Mouse (Mus musculus) forebrain, postnatal 0 days (tissue): ENCODE measurements around the gene Ube2b. TPM values are rescaled to one million over a fixed set of nuclear protein-coding genes. Genes with fewer than 3 reads are reported as not detected.

Experiments used
- ATAC-seq: fragments of 200-750 bp; cut with Nextera tagmentation; 2 replicates; pipeline ENCODE4 v1.8.0; 2017; ENCODE audit warnings: mild to moderate bottlenecking, moderate library complexity
- DNase-seq: peaks from one replicate; pipeline ENCODE4 v3.0.0-alpha.2; 2015
- H3K27ac ChIP-seq: fragments of 300-500 bp; sonication (generic); 2 replicates; pipeline ENCODE4 v1.5.1; 2014; ENCODE audit warnings: low read depth, mild to moderate bottlenecking, antibody characterized with exemption, low read length, moderate library complexity, mixed read lengths
- H3K27me3 ChIP-seq: fragments of 300-500 bp; sonication (generic); 2 replicates; pipeline ENCODE4 v1.6.1; 2014; ENCODE audit warnings: mild to moderate bottlenecking, low read length, mixed read lengths; ENCODE audit not compliant: insufficient read depth
- H3K36me3 ChIP-seq: fragments of 300-500 bp; sonication (generic); 2 replicates; pipeline ENCODE4 v1.6.1; 2014; ENCODE audit warnings: mild to moderate bottlenecking, moderate library complexity; ENCODE audit not compliant: insufficient read depth
- H3K4me1 ChIP-seq: fragments of 300-500 bp; sonication (generic); 2 replicates; pipeline ENCODE4 v1.6.1; 2014; ENCODE audit warnings: antibody characterized with exemption; ENCODE audit not compliant: insufficient read depth
- H3K4me2 ChIP-seq: fragments of 300-500 bp; sonication (generic); 2 replicates; pipeline ENCODE4 v1.6.1; 2014; ENCODE audit warnings: low read depth, mild to moderate bottlenecking, moderate library complexity
- H3K4me3 ChIP-seq: fragments of 300-500 bp; sonication (generic); 2 replicates; pipeline ENCODE4 v1.5.1; 2014; ENCODE audit warnings: low read depth, low read length, mixed read lengths
- H3K9ac ChIP-seq: fragments of 300-500 bp; sonication (generic); 2 replicates; pipeline ENCODE4 v1.6.1; 2014; ENCODE audit warnings: mild to moderate bottlenecking
- H3K9me3 ChIP-seq: fragments of 300-500 bp; sonication (generic); 2 replicates; pipeline ENCODE4 v1.6.1; 2016; ENCODE audit warnings: low read length
- CTCF ChIP-seq: sonication (generic); IDR thresholded peaks from 2 replicates; pipeline ENCODE4 v1.5.1; 2016; ENCODE audit warnings: antibody characterized with exemption, control low read depth, low read depth
- WGBS: fragments of 180-500 bp; shearing (Covaris S2); extraction: QIAGEN DNeasy Blood & Tissue Kit; methylation state at CpG from one replicate; pipeline ENCODE4 v1.1.7; 2014; 5-methylcytosine and 5-hydroxymethylcytosine counted together
- polyA plus RNA-seq: library from polyadenylated mRNA; unstranded; fragments of >200 nt; fragmentation: Nextera tagmentation; extraction: Ambion mirVana; gene quantifications from 2 replicates; pipeline ENCODE4 v1.2.1, GENCODE M21; 2015
- total RNA-seq: library from RNA; depleted of rRNA; stranded (reverse); fragments of >200 nt; gene quantifications from 2 replicates; pipeline ENCODE4 v1.2.3, GENCODE M21; 2014

Ube2b gene
- total and polyA plus RNA-seq, 2 experiments from 2014 or later: 162 to 249 TPM

- Histone ChIP-seq H3K4me3 (peak overlapping the region; percentile 97), H3K27ac (peak overlapping the region; percentile 93; the same call in 1 of the 2 replicates), H3K27me3 (no peaks in the 10 kb centered on the region), H3K9me3 (no peaks in the 10 kb centered on the region), H3K4me2 (peak overlapping the region; percentile 72), H3K4me1 (peaks cover 18% of the 10 kb centered on the region), H3K9ac (0 out of 2 replicates have a peak overlapping the region, but pooled peaks have one; percentile 92), H3K36me3 (peaks cover under 1% of the 10 kb centered on the region; the same call in 1 of the 2 replicates)
- DNase-seq (no peak), ATAC-seq (no peak)
- 79% methylated on average over 13 of the region's 13 CpGs for WGBS
- TF ChIP-seq CTCF: 0 out of 2 replicates have a peak, but pooled peaks have one; percentile 4
Measured at GRCm38 (mm10) chr11:52002842-52003504, 2.4 kb upstream of the Ube2b start.

DNA sequence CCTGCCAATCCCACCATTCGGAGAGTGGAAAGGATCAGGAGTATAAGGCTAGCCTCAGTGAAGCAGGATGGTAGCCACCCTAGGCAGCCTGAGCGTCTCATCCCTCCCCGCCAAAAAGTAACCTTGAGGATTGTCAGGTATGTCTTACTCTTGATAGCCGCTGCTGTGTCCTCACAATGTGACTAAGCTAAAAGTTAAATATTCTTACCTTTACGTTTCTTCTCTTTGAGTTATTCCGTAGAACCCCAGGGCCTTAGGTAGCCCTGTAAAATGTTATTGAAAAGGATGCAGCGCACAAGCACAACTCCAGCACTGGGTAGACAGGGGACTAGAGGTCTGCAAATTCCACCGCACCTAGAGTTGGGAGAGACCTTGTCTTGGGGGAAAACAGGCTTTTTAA, 1.3 kb upstream of the Ube2b start:
- Histone ChIP-seq H3K4me3 (no peak overlapping the region), H3K27ac (no peak overlapping the region), H3K4me2 (0 out of 2 replicates have a peak overlapping the region, but pooled peaks have one; percentile 58), H3K36me3 (peaks cover 9% of the 10 kb centered on the region), H3K9ac (no peak overlapping the region), H3K4me1 (peaks cover 21% of the 10 kb centered on the region), H3K27me3 (no peaks in the 10 kb centered on the region), H3K9me3 (no peaks in the 10 kb centered on the region)
- WGBS: 94% methylated on average over 8 of the region's 8 CpGs
- no peak for TF ChIP-seq CTCF
- DNase-seq: no peak
- no peak for ATAC-seq

- Histone ChIP-seq H3K4me3 (peak overlapping the region; percentile 95), H3K9me3 (no peaks in the 10 kb centered on the region), H3K27ac (peak overlapping the region; percentile 83), H3K9ac (peak overlapping the region; percentile 97; the same call in 1 of the 2 replicates), H3K4me2 (peak overlapping the region; percentile 58), H3K36me3 (peaks cover 14% of the 10 kb centered on the region), H3K27me3 (no peaks in the 10 kb centered on the region), H3K4me1 (peaks cover 21% of the 10 kb centered on the region)
- TF ChIP-seq CTCF: no peak
- ATAC-seq (no peak), DNase-seq (no peak)
- 59% methylated on average over 10 of the region's 10 CpGs for WGBS
Measured at GRCm38 (mm10) chr11:52001341-52001740, 779 bp upstream of the Ube2b start.

- Histone ChIP-seq H3K36me3 (peaks cover 30% of the 10 kb centered on the region), H3K27ac (peak overlapping the region; percentile 92), H3K4me3 (peak overlapping the region; percentile 95), H3K9me3 (no peaks in the 10 kb centered on the region), H3K27me3 (no peaks in the 10 kb centered on the region), H3K9ac (peak overlapping the region; percentile 97), H3K4me2 (peak overlapping the region; percentile 83), H3K4me1 (peaks cover 21% of the 10 kb centered on the region)
- WGBS: 2% methylated on average over 29 of the region's 29 CpGs
- peak; percentile 17 for TF ChIP-seq CTCF
- ATAC-seq (no peak; the same call in 1 of the 2 replicates), DNase-seq (no peak)
Measured at GRCm38 (mm10) chr11:51999611-52000289, 812 bp downstream of the Ube2b start.

DNA sequence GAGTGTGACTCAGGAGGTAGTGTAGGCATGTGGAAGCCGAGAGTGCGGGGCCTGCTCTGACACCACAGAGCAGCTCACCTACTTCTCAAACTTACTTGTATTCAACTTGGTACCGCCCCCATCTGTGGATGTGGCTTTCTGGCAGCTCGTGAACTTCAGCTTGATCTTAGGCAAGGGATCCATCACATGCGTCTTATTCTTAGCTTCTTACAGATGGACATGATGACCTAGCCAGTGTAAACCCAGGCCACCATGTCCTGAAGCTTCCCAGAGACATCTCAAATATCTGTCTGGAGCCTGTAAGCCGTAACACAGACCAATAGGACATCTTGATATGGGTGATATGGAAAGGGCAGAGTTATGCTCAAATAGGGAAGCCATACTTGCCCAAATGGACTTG, 28.9 kb downstream of the Ube2b start:
- no peak overlapping the region for H3K27ac ChIP-seq
- no peaks in the 10 kb centered on the region for H3K9me3 ChIP-seq
- no peak overlapping the region for H3K9ac ChIP-seq
- H3K27me3 ChIP-seq: no peaks in the 10 kb centered on the region
- TF ChIP-seq CTCF: no peak
- no peak overlapping the region for H3K4me3 ChIP-seq
- no peak overlapping the region for H3K4me2 ChIP-seq
- WGBS: 93% methylated on average over 6 of the region's 6 CpGs
- ATAC-seq (no peak), DNase-seq (no peak)
- H3K4me1 ChIP-seq: no peaks in the 10 kb centered on the region
- peaks cover 46% of the 10 kb centered on the region for H3K36me3 ChIP-seq

DNA sequence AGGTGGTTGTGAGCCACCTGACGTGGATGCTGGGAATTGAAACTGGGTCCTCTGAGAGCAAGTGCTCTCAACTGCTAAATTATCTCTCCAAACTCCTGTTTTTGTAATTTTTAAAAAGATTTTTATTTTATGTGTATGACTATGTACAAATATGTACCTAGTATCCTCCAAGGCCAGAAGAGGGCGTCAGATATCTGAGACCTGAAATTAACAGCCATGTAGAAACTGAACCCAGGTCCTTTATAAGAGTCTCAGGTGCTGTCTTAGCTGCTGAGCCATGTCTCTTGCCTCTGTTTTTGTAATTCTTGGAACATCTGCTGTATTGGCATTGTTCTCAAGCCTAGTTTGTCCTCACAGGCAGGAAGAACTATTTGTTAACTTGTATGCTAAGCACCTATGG, 31.1 kb downstream of the Ube2b start:
- Histone ChIP-seq H3K9ac (no peak overlapping the region), H3K4me1 (no peaks in the 10 kb centered on the region), H3K4me3 (no peak overlapping the region), H3K27ac (no peak overlapping the region), H3K36me3 (peaks cover 40% of the 10 kb centered on the region), H3K4me2 (no peak overlapping the region), H3K27me3 (no peaks in the 10 kb centered on the region), H3K9me3 (no peaks in the 10 kb centered on the region)
- ATAC-seq: no peak
- WGBS: 93% methylated on average over 2 of the region's 2 CpGs
- DNase-seq: no peak
- no peak for TF ChIP-seq CTCF

DNA sequence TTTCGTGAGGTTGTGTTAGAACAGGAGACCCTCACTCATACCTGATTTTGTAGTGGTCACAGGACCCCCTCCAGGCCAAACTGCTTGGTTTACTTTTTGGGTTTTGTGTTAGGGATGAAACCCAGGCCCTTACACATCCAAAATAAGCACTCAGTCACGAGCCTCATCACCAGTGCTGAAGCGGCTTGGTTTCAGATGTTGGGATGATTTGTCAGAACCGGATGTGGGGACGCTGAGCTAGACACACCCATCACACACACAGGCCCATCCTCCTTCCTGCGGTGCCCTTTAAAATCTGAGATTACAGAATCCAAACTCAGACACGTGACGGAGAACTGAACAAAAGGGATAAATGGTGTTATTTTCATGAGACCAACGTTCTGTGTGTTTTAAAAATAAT, 31.7 kb downstream of the Ube2b start:
- DNase-seq: no peak
- H3K27ac ChIP-seq: no peak overlapping the region
- TF ChIP-seq CTCF: no peak
- no peaks in the 10 kb centered on the region for H3K27me3 ChIP-seq
- no peak overlapping the region for H3K4me3 ChIP-seq
- no peak overlapping the region for H3K4me2 ChIP-seq
- no peaks in the 10 kb centered on the region for H3K9me3 ChIP-seq
- ATAC-seq: no peak
- H3K9ac ChIP-seq: no peak overlapping the region
- H3K4me1 ChIP-seq: no peaks in the 10 kb centered on the region
- 92% methylated on average over 9 of the region's 9 CpGs for WGBS
- peaks cover 39% of the 10 kb centered on the region for H3K36me3 ChIP-seq
